Mouse (Mus musculus) lung, embryonic 14.5 days (tissue): ENCODE measurements at regions not wholly inside any gene's neighbourhood (a gene's known extent, or its start where the extent isn't known, plus 50 kb on each side); places are given as distances from the start of the nearest gene placed in this dataset.

Source experiments
- ATAC-seq: fragments of 200-750 bp; cut with Nextera tagmentation; 2 replicates; pipeline ENCODE4 v1.8.0; 2017; ENCODE audit warnings: mild to moderate bottlenecking, moderate TSS enrichment, moderate library complexity; ENCODE audit not compliant: insufficient read depth
- DNase-seq: peaks from one replicate; pipeline ENCODE4 v3.0.0-alpha.2; 2015
- H3K27ac ChIP-seq: fragments of 300-500 bp; sonication (generic); 2 replicates; pipeline ENCODE4 v1.5.1; 2014; ENCODE audit warnings: low read depth, mild to moderate bottlenecking, moderate library complexity
- H3K27me3 ChIP-seq: fragments of 300-500 bp; sonication (generic); 2 replicates; pipeline ENCODE4 v1.6.1; 2014; ENCODE audit warnings: low read length, control low read depth; ENCODE audit not compliant: insufficient read depth
- H3K36me3 ChIP-seq: fragments of 300-500 bp; sonication (generic); 2 replicates; pipeline ENCODE4 v1.6.1; 2014; ENCODE audit warnings: control low read depth; ENCODE audit not compliant: insufficient read depth
- H3K4me1 ChIP-seq: fragments of 300-500 bp; sonication (generic); 2 replicates; pipeline ENCODE4 v1.6.1; 2014; ENCODE audit warnings: antibody characterized with exemption, control low read depth; ENCODE audit not compliant: insufficient read depth
- H3K4me2 ChIP-seq: fragments of 300-500 bp; sonication (generic); 2 replicates; pipeline ENCODE4 v1.6.1; 2014; ENCODE audit warnings: mild to moderate bottlenecking
- H3K4me3 ChIP-seq: fragments of 300-500 bp; sonication (generic); 2 replicates; pipeline ENCODE4 v1.5.1; 2014; ENCODE audit warnings: low read depth, low read length
- H3K9ac ChIP-seq: fragments of 300-500 bp; sonication (generic); 2 replicates; pipeline ENCODE4 v1.6.1; 2014
- H3K9me3 ChIP-seq: fragments of 300-500 bp; sonication (generic); 2 replicates; pipeline ENCODE4 v1.6.1; 2016; ENCODE audit warnings: low read depth, low read length, control low read depth
- CTCF ChIP-seq: IDR thresholded peaks from 2 replicates; pipeline ENCODE4 v1.5.1; 2016; ENCODE audit warnings: antibody characterized with exemption, low read depth
- WGBS: fragments of 180-500 bp; shearing (Covaris S2); extraction: QIAGEN DNeasy Blood & Tissue Kit; methylation state at CpG from one replicate; pipeline ENCODE4 v1.1.7; 2014; 5-methylcytosine and 5-hydroxymethylcytosine counted together

DNA sequence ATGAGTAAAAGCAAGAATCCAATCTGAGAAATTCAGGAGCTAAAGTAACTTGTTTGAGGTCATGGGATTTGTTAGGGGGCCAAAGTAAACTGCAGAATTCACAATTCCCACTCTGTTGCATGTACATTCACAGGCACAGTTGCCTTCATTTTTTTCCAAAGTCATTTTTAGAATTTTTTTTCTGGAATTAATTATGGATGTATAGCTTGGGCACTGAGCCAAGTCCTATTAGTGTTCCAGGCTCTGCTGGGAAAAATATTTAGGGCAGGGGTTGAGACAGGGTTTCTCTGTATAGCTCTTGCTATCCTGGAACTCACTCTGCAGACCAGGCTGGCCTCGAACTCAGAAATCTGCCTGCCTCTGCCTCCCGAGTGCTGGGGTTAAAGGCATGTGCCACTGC, 188.3 kb downstream of the Cd83 start:
- Histone ChIP-seq H3K4me1 (no peaks in the 10 kb centered on the region), H3K27ac (no peak overlapping the region), H3K9me3 (no peaks in the 10 kb centered on the region), H3K36me3 (no peaks in the 10 kb centered on the region), H3K4me2 (no peak overlapping the region), H3K4me3 (no peak overlapping the region), H3K27me3 (no peaks in the 10 kb centered on the region), H3K9ac (no peak overlapping the region)
- 83% methylated on average over 2 of the region's 2 CpGs for WGBS
- ATAC-seq: no peak
- DNase-seq: peak; percentile 40
- TF ChIP-seq CTCF: no peak

DNA sequence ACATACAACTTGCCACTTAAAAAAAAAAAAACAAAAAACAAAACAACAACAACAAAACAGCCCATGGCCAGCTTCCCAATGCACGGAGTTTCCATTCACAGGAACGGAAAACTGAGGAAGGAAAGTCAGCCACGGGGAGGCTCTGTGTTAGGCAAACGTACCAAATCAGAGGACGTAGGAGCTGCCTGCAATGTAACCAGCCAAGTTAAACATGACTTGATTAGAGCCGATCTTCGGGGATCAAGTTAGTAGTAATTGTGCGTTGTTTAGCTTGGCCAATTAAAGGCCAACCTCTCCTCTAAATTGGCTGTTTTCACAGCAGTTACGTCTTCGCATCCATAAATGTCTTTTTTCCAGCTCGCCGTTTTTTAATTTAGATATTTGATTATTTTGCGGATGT, 190.7 kb downstream of the Cd83 start:
- ATAC-seq (no peak), DNase-seq (no peak)
- Histone ChIP-seq H3K9ac (no peak overlapping the region), H3K9me3 (no peaks in the 10 kb centered on the region), H3K27ac (no peak overlapping the region), H3K36me3 (no peaks in the 10 kb centered on the region), H3K4me3 (no peak overlapping the region), H3K4me1 (no peaks in the 10 kb centered on the region), H3K27me3 (no peaks in the 10 kb centered on the region), H3K4me2 (no peak overlapping the region)
- TF ChIP-seq CTCF: no peak
- WGBS: 83% methylated on average over 13 of the region's 13 CpGs

DNA sequence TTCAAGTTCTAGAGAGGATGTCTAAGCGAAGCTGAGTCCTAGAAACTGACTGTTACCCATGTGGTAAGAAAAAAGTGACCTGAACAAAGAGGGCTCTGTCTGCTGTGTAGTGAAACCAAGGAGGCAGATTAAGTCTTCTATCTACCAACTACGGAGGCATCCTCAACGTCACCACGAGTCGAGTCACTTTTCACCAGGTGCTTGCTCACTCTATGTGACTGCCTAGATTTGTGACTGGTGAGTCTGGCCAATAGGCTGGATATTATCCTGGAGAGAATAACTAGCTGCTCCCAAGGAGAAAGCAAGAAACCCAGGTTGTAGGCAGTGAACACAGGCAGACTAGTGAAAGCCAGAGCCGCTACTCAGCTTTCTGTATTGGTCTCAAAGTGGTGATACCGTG, 191.2 kb downstream of the Cd83 start:
- TF ChIP-seq CTCF: no peak
- WGBS: 82% methylated on average over 7 of the region's 7 CpGs
- H3K4me3 ChIP-seq: no peak overlapping the region
- H3K4me2 ChIP-seq: no peak overlapping the region
- H3K4me1 ChIP-seq: no peaks in the 10 kb centered on the region
- ATAC-seq: no peak
- no peaks in the 10 kb centered on the region for H3K27me3 ChIP-seq
- H3K36me3 ChIP-seq: no peaks in the 10 kb centered on the region
- H3K9me3 ChIP-seq: no peaks in the 10 kb centered on the region
- no peak for DNase-seq
- no peak overlapping the region for H3K27ac ChIP-seq
- H3K9ac ChIP-seq: no peak overlapping the region

GRCm38 (mm10) chr13:43976676-43977075, 192.1 kb downstream of the Cd83 start:
- Histone ChIP-seq H3K27me3 (no peaks in the 10 kb centered on the region), H3K27ac (no peak overlapping the region), H3K36me3 (no peaks in the 10 kb centered on the region), H3K4me3 (no peak overlapping the region), H3K4me2 (no peak overlapping the region), H3K4me1 (no peaks in the 10 kb centered on the region), H3K9ac (no peak overlapping the region), H3K9me3 (no peaks in the 10 kb centered on the region)
- ATAC-seq: no peak
- WGBS: 67% methylated on average over 7 of the region's 7 CpGs
- no peak for TF ChIP-seq CTCF
- no peak for DNase-seq

DNA sequence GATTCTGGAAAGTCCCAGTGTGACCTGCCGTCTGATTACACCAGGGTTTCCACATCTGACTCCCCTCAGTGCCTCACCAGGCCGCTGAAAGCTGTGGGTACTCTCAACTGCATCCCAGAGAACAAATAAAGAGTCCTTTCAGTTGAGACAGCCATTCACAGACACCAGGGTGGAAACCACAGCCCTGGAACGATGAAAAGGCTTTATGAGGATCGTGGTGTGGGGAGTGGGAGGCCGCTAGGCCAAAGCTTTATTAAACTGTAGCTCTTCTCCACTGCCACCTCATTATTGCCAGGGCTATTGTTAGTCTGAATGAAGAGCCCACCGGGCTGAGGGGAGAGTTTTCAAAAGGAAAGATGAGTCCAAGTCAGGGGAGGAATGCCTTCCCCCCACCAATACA, 202.8 kb downstream of the Cd83 start:
- 42% methylated on average over 6 of the region's 6 CpGs for WGBS
- no peak for ATAC-seq
- Histone ChIP-seq H3K4me3 (no peak overlapping the region), H3K27ac (no peak overlapping the region), H3K27me3 (no peaks in the 10 kb centered on the region), H3K36me3 (no peaks in the 10 kb centered on the region), H3K4me2 (no peak overlapping the region), H3K9me3 (no peaks in the 10 kb centered on the region), H3K4me1 (peaks cover 12% of the 10 kb centered on the region), H3K9ac (no peak overlapping the region)
- TF ChIP-seq CTCF: no peak
- DNase-seq: no peak

DNA sequence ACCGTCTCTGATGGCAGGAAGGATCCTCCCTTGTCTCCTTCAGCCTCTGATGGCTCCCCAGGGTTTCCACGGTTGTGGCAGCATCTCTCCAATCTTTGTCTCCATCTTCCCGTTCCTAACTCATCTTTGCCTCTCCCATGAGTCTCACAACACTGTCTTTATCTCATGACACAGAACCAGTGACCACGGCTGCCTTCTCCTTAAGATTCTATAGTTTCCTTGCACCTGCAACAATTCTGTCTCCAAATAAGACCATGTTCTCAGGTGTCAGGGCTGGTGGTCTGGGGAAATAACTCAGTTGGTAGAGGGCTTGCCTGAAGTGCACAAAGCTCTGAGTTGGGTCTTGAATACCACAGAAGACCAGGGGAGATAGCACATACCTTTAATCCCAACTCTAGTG, 203.8 kb downstream of the Cd83 start:
- ATAC-seq: no peak
- no peaks in the 10 kb centered on the region for H3K9me3 ChIP-seq
- no peak for DNase-seq
- no peak overlapping the region for H3K9ac ChIP-seq
- no peaks in the 10 kb centered on the region for H3K36me3 ChIP-seq
- H3K4me2 ChIP-seq: no peak overlapping the region
- WGBS: 93% methylated on average over 4 of the region's 4 CpGs
- no peak overlapping the region for H3K27ac ChIP-seq
- H3K4me3 ChIP-seq: no peak overlapping the region
- TF ChIP-seq CTCF: no peak
- H3K4me1 ChIP-seq: peaks cover 12% of the 10 kb centered on the region
- H3K27me3 ChIP-seq: no peaks in the 10 kb centered on the region

GRCm38 (mm10) chr13:43990281-43991101, 205.9 kb downstream of the Cd83 start:
- TF ChIP-seq CTCF: no peak
- no peaks in the 10 kb centered on the region for H3K9me3 ChIP-seq
- no peak overlapping the region for H3K9ac ChIP-seq
- H3K4me1 ChIP-seq: peaks cover 12% of the 10 kb centered on the region
- no peak overlapping the region for H3K4me3 ChIP-seq
- no peak overlapping the region for H3K27ac ChIP-seq
- DNase-seq (peak; percentile 84), ATAC-seq (no peak)
- peak overlapping the region; percentile 5; the same call in 1 of the 2 replicates for H3K4me2 ChIP-seq
- H3K27me3 ChIP-seq: no peaks in the 10 kb centered on the region
- 24% methylated on average over 16 of the region's 16 CpGs for WGBS
- no peaks in the 10 kb centered on the region for H3K36me3 ChIP-seq
